In genomic region chr13:65011052-65011738, GRCm38 (mm10) we compare ENCODE assay signal across 30 mouse cellular contexts. TPM values are rescaled to one million over a fixed set of nuclear protein-coding genes. Genes with fewer than 3 reads are reported as not detected.
"Had no signal": no experiment of that assay in that cellular context is flagged by ENCODE, and none has a peak within 500 bp of the region (broad histone marks: within the 10 kb centered on the region; RNA-seq: fewer than 3 reads in every experiment).

No protein-coding gene starts in this region.

- H3K4me3 ChIP-seq: intestine, embryonic 15.5 days; limb, embryonic 10.5 days; limb, embryonic 13.5 days; lung, embryonic 15.5 days; megakaryocyte, embryonic 14.5 days; midbrain, embryonic 10.5 days; midbrain, embryonic 13.5 days; myocyte; neural tube, embryonic 13.5 days; stomach, embryonic 15.5 days had no signal

- H3K27me3 ChIP-seq: intestine, embryonic 15.5 days; limb, embryonic 13.5 days; lung, embryonic 15.5 days; megakaryocyte, embryonic 14.5 days; midbrain, embryonic 13.5 days; neural tube, embryonic 13.5 days; stomach, embryonic 15.5 days had no signal

- H3K4me2 ChIP-seq: intestine, embryonic 15.5 days; limb, embryonic 13.5 days; lung, embryonic 15.5 days; midbrain, embryonic 13.5 days; neural tube, embryonic 13.5 days; stomach, embryonic 15.5 days had no signal

- H3K4me1 ChIP-seq: intestine, embryonic 15.5 days; limb, embryonic 10.5 days; limb, embryonic 13.5 days; lung, embryonic 15.5 days; midbrain, embryonic 10.5 days; midbrain, embryonic 13.5 days; neural tube, embryonic 13.5 days; stomach, embryonic 15.5 days had no signal

- DNase-seq: kidney, adult 18-20 months; kidney, adult 9 months; kidney, postnatal 10 days; kidney, postnatal 4 days; lung, adult 18-20 months; lung, postnatal 10 days; lung, postnatal 36 days; retina, postnatal 1 day; right cerebral cortex, postnatal 25 days; spleen, adult 18-20 months; thymus, postnatal 36 days had no signal

- H3K9ac ChIP-seq: intestine, embryonic 15.5 days; limb, embryonic 13.5 days; lung, embryonic 15.5 days; midbrain, embryonic 13.5 days; neural tube, embryonic 13.5 days; stomach, embryonic 15.5 days had no signal

- H3K27ac ChIP-seq: intestine, embryonic 15.5 days; limb, embryonic 10.5 days; limb, embryonic 13.5 days; lung, embryonic 15.5 days; midbrain, embryonic 10.5 days; midbrain, embryonic 13.5 days; neural tube, embryonic 13.5 days; stomach, embryonic 15.5 days had no signal

- H3K9me3 ChIP-seq: intestine, embryonic 15.5 days; limb, embryonic 10.5 days; limb, embryonic 13.5 days; lung, embryonic 15.5 days; megakaryocyte, embryonic 14.5 days; midbrain, embryonic 10.5 days; midbrain, embryonic 13.5 days; neural tube, embryonic 13.5 days; stomach, embryonic 15.5 days had no signal

- ATAC-seq: intestine, embryonic 15.5 days; midbrain, embryonic 13.5 days; midbrain, embryonic 16.5 days had no signal

- H3K36me3 ChIP-seq: intestine, embryonic 15.5 days; limb, embryonic 10.5 days; limb, embryonic 13.5 days; lung, embryonic 15.5 days; midbrain, embryonic 10.5 days; midbrain, embryonic 13.5 days; neural tube, embryonic 13.5 days; stomach, embryonic 15.5 days had no signal

RNA-seq across cellular contexts. Expression of gene Spata31d1c, which starts 21.7 kb away (rescaled TPM):
- total RNA-seq: layer of hippocampus, adult 18-20 months; layer of hippocampus, postnatal 25 days; left cerebral cortex, adult 18-20 months; left cerebral cortex, postnatal 25 days; neutrophil, adult 5-6 weeks had no signal
- polyA plus RNA-seq: intestine, embryonic 15.5 days; limb, embryonic 10.5 days; limb, embryonic 13.5 days; lung, embryonic 15.5 days; midbrain, embryonic 10.5 days; midbrain, embryonic 13.5 days; midbrain, embryonic 16.5 days; myocyte; neural tube, embryonic 13.5 days; stomach, embryonic 15.5 days; thymus, postnatal 0 days; urinary bladder, adult 2 months had no signal

RNA-seq across cellular contexts. Expression of gene Prss47, which starts 41.4 kb away (rescaled TPM):
- total RNA-seq: layer of hippocampus, adult 18-20 months; layer of hippocampus, postnatal 25 days; left cerebral cortex, adult 18-20 months; left cerebral cortex, postnatal 25 days; monocyte, adult 5-6 weeks; neutrophil, adult 5-6 weeks had no signal
- polyA plus RNA-seq: intestine, embryonic 15.5 days; limb, embryonic 10.5 days; limb, embryonic 13.5 days; lung, embryonic 15.5 days; midbrain, embryonic 10.5 days; midbrain, embryonic 13.5 days; midbrain, embryonic 16.5 days; myocyte; neural tube, embryonic 13.5 days; stomach, embryonic 15.5 days; thymus, postnatal 0 days; urinary bladder, adult 2 months had no signal
